Mouse (Mus musculus) embryonic fibroblast, embryonic 13.5 days (primary cell): ENCODE measurements around the gene Sowahc. TPM values are rescaled to one million over a fixed set of nuclear protein-coding genes. Genes with fewer than 3 reads are reported as not detected.
A peak's percentile ranks its signal among the peaks of the same experiment; 100 is the strongest.

Source experiments
- H3K27ac ChIP-seq: 2 replicates; pipeline ENCODE4 v1.5.1; 2012; ENCODE audit warnings: low read length, control low read depth, inconsistent platforms; ENCODE audit not compliant: insufficient read depth
- H3K4me1 ChIP-seq: 2 replicates; pipeline ENCODE4 v1.6.1; 2011; ENCODE audit warnings: low read length; ENCODE audit not compliant: control insufficient read depth, insufficient read depth
- H3K4me3 ChIP-seq: 2 replicates; pipeline ENCODE4 v1.5.1; 2011; ENCODE audit warnings: mild to moderate bottlenecking, control low read depth, low read length; ENCODE audit not compliant: insufficient read depth
- CTCF ChIP-seq: IDR thresholded peaks from 2 replicates; pipeline ENCODE4 v1.5.1; 2011; ENCODE audit warnings: mild to moderate bottlenecking, control low read depth, low read length, moderate library complexity, borderline replicate concordance; ENCODE audit not compliant: insufficient read depth
- POLR2A ChIP-seq: IDR thresholded peaks from 2 replicates; pipeline ENCODE4 v1.6.1; 2011; ENCODE audit warnings: low read depth, mild to moderate bottlenecking, control low read depth, low read length, moderate library complexity
- polyA plus RNA-seq: library from polyadenylated mRNA; stranded (reverse); fragments of >200 nt; gene quantifications from 2 replicates; pipeline ENCODE4 v1.2.4, GENCODE M21; 2011; ENCODE audit warnings: low read depth; ENCODE audit not compliant: missing spikeins, insufficient read length

Gene Sowahc
- polyA plus RNA-seq = 4.4 and 5.8 TPM in 2 replicates

DNA sequence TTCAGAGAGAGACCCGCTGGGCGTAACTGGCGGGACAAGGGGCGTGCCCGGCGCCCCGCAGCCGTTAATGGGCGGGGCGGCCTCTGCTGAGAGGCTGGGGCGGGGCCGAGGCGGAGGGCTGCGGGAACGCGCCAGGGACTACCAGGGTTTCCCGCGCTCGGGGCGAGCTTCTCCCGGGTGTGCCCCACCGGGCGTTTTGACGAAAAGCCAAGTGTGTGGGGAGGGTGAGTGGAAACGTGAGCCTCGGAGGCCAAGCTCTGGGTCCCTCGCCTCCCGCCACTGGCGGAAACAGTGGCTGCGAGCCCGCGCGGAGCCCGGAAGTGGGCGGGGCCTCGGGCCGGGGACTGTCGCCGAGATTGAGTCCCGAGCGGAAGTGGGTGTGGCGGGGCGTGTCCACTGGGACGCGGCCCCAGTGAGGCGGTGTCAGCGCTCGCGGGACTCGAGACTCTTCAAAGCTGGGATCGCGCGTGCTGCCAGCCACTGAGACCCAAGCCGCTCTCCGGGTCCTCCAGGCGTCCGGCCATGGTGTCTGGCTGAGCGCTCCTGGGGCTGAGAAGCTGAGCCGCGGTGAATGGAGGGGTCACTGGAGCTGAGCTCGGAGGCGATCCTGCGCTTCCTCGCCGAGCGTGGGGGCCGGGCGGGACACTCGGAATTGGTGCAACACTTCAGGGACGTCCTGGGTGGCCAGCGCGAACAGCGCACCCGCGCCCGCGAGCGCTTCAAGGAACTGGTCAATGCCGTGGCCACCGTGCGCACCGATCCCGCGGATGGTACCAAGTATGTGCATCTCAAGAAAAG, at the start of gene Sowahc, which contains the start of gene Sept10:
Sowahc (plus strand) TSS at position 481 of the 798 bp plus-strand sequence.
Sept10 (minus strand) TSS at position 375 of the 798 bp plus-strand sequence.
- Histone ChIP-seq H3K27ac (peak within 1 kb of the TSS; percentile 70), H3K4me3 (peak within 1 kb of the TSS; percentile 73), H3K4me1 (no peaks in the 10 kb centered on the region)
- TF ChIP-seq CTCF = no peak
- peak; percentile 93 for TF ChIP-seq POLR2A

DNA sequence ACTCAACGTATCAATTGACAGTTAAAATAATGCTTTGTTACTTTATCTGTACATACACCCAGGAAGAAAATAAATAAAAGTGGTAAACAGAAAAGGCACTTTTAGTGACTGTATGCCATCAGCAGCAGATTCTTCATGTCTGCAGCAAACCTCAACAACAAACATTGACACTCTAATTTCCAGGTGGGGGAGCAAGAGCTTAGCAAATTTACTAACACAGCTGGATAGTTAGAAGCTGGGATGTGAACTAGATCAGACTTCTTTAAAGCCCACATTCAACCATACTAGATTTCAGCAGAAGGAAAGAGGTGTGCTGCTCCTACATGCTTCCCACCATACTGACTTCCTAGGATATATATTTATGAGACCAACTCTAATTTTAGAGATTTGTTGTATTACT, 49.2 kb upstream of the Sowahc start:
- TF ChIP-seq CTCF (no peak), POLR2A (no peak)
- Histone ChIP-seq H3K4me1 (no peaks in the 10 kb centered on the region), H3K4me3 (no peak overlapping the region)

DNA sequence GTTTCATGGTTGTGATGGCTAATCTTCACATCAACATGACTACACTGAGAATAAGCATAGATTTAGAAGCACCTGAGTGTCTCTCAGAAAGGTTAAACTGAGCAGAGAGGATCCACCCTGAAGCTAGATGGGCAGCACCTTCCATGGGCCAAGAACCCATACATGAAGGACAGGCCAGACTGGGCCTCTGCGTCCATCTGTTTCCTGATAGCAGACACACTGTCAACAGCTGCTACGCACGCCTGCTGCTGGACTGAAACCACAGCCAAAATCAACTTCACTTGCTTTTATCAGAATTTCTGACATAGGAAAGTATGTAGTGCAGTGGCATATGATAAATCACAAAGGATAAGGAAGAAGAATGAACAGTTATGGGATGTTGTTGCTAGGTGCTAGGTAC, 42.1 kb upstream of the Sowahc start:
- H3K4me1 ChIP-seq = no peaks in the 10 kb centered on the region
- TF ChIP-seq CTCF (no peak), POLR2A (no peak)
- H3K27ac ChIP-seq = no peak overlapping the region
- H3K4me3 ChIP-seq = no peak overlapping the region

More for the DNA sequence above, 49.2 kb upstream of the Sowahc start:
- H3K27ac ChIP-seq = no peak overlapping the region

DNA sequence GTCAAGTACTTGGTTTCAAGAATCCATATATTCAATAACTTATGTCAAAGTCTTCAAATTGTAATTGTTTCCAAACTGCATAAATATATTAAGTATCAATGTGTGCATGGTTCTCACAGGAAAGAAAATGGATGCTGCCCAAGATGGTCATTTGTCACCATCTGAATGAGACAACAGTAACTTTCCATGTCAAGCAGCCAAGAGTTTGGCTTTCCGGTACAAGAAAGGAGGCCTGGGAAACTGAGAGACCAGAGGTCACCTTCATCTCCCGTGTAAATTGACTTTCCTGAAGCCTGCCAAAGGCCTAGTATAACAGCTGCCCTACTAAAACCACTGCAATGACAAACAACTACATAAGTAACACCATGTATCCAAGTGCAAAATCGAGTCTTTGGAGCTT, 39.4 kb upstream of the Sowahc start:
- Histone ChIP-seq H3K4me1 (no peaks in the 10 kb centered on the region), H3K27ac (no peak overlapping the region), H3K4me3 (no peak overlapping the region)
- TF ChIP-seq CTCF = no peak
- no peak for TF ChIP-seq POLR2A

DNA sequence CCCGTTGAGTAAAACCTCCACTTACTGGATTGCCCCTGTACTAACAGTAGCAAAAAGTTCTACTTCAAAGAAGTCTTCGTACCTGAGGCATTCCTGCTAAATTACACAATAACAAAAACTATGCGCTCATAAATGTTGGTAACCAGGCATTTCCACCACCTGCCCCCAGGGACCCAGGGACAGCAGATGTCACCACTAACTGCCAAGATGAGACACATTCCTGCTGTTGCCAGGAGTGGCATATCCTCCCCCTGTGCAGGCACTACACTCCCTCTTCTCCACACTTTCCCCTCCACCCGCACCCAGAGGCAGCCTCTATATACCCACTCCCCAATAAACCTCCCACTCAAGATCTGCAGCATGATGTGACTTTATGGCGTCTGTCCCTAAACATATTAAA, 26.9 kb upstream of the Sowahc start:
- Histone ChIP-seq H3K4me3 (no peak overlapping the region), H3K27ac (no peak overlapping the region), H3K4me1 (no peaks in the 10 kb centered on the region)
- no peak for TF ChIP-seq POLR2A
- TF ChIP-seq CTCF = no peak

DNA sequence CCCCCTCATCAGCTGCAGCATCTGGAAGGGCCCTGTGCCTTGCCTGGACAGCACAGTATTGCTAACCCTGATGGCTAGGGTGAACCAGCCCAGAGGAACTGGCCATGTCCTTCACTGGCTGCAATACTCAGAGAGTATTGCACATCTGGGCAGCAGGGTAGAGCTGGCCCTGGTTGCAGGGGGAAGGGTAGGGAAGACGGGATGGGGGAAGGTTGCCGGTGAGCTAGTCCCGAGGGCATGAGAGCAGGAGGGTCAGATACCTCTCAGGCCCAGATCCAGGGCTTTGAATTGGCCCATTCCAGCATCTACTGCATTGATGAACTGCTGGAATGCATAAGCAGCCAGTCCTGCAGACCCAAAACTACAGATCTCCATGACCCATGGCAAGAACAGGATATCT, 25.0 kb upstream of the Sowahc start:
- Histone ChIP-seq H3K27ac (no peak overlapping the region), H3K4me1 (no peaks in the 10 kb centered on the region), H3K4me3 (no peak overlapping the region)
- TF ChIP-seq POLR2A = no peak
- TF ChIP-seq CTCF = no peak

DNA sequence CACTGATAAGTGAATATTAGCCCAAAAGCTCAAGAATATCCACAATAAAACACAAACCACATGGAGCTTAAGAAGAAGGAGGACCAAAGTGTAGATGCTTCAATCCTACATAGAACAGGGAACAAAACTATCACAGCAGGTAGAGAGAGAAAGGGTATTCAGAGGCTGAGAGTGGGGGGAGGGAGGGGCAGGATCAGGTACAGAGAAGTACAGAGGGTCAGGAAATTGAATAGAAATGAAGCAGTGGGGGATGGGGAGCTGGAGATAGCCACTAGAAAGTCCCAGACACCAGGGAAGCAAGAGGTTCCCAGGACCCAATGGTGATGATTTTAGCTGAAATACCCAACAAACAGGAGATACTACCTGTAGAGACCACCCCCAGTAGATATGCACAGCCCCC, 21.7 kb upstream of the Sowahc start:
- TF ChIP-seq POLR2A = no peak
- TF ChIP-seq CTCF = no peak
- Histone ChIP-seq H3K4me3 (no peak overlapping the region), H3K27ac (no peak overlapping the region), H3K4me1 (no peaks in the 10 kb centered on the region)

DNA sequence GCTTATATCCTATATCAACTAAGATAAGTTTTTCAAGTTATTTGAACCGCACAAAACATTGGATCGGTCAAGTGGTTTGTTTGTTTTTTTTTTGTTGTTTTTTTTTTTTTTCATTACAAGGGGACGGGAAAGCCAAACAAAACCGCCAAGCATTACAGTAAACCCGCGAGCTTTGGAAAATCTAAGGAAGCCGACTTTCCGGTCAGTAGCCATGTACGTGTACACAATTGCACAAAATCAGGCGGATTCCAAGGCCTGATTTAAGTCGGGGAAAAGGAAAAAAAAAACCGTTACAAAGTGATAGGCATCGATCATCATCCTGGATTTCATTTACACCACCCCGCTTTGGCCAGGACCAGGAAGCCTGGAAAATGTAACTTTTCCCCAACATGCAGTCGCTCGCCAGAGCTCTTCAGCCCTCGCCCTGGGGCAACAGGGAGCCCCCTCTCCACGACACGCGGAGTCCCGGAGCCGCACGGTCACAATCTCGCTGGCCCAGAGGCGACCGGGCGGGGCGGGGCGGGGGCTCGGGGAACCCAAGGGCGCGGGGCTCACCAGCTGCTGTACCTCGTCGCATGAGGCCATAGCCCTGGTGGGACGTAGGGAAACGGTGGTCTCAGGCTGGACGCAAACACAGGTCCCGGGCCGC, 805 bp upstream of the Sowahc start:
- no peak overlapping the region for H3K27ac ChIP-seq
- TF ChIP-seq CTCF (no peak), POLR2A (peak; percentile 51; the same call in 1 of the 2 replicates)
- no peaks in the 10 kb centered on the region for H3K4me1 ChIP-seq
- peak overlapping the region; percentile 73 for H3K4me3 ChIP-seq

DNA sequence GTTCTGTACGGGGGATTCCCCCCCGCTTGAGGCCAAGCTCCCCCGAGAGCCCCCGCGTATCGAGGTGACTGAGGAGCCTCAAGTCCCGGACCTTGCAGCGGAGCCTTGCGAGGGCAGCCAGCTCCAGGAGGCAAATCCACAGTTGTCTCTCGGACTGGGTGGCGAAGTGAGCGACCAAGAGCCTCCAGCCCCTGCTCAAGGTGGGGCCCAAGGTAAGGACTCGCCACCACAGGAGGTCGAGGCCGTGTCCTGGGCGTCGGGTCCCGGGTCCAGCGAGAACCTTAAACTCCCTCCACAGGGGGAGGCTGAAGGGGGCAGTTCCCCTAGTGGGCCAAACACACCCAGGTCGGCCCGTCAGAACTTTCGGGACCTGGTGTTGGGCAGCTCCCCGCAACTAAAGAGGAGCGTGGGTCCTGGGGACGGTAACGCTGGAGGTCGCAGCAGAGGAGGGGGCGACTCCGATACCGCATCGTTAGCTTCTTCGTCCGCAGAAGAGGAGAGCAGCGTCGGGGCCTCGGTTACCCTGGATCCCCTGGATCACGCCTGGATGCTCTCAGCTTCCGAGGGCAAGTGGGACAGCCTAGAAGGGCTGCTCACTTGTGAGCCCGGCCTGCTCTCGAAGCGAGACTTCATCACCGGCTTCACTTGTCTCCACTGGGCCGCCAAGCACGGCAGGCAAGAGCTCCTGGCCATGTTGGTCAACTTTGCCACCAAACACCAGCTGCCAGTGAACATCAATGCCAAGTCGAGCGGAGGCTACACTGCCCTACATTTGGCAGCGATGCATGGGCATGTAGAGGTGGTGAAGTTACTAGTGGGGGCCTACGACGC, 733 bp downstream of the Sowahc start:
- Histone ChIP-seq H3K4me3 (peak overlapping the region; percentile 73), H3K27ac (no peak overlapping the region), H3K4me1 (no peaks in the 10 kb centered on the region)
- no peak for TF ChIP-seq CTCF
- TF ChIP-seq POLR2A = no peak
